Comparison of ENCODE assay signal across 7 mouse cellular contexts in the genomic region with DNA sequence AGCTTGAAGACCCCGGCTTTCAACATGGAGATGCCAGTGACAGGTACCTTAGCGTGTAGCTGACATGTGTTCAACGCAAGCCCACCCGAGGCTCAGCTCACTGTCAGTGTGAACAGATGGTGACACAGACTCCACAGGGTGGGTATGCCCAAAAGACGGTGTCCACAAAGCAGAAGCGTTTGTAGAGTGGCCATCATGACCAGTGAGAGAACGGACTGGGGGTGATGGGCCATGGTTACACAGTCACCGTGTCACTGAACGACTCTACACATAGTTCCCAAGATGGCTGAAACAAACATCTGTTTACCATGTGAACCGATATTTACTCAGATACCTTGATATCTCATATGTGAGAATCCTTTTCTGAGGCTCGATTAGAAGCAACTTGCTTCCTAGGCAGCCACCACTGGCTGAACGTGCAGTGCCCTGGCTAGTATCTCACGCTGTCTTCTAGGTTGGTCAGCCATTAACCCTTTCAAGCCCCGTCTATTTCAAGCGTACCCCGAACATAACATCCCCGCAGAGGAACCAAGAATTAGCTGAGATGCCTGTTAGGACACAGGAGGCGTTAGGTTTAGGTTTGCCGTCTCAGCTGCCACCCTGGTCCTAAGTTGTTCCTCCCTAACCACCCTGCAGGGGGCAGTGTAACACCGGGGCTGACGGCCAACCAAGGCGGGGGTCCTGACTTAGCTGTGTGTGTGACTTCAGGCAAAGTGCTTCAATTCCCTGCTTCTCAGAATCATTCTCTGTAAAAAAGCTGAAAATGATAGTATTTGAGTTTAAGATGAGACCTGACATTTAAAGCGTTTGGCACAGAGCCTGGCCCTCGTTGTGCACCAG. TPM values are rescaled to one million over a fixed set of nuclear protein-coding genes. Genes with fewer than 3 reads are reported as not detected.
DNase-seq lines count a peak whose midpoint lies in the region; ATAC-seq lines count a peak whose summit lies in the region.

No protein-coding gene starts in this region.

- peaks cover 33% of the 10 kb centered on the region for H3K27me3 ChIP-seq in forebrain, embryonic 10.5 days (ENCODE audit: poor library complexity, severe bottlenecking)
- H3K27me3 ChIP-seq in hindbrain, embryonic 16.5 days (replicated peaks; ENCODE audit: control insufficient read depth, insufficient read depth, low read length) = no peaks in the 10 kb centered on the region

- H3K9ac ChIP-seq in hindbrain, embryonic 16.5 days (ENCODE audit: low read depth, low read length) = no peak overlapping the region

- H3K9me3 ChIP-seq in forebrain, embryonic 10.5 days = no peaks in the 10 kb centered on the region
- H3K9me3 ChIP-seq in hindbrain, embryonic 16.5 days (ENCODE audit: control insufficient read depth, low read length) = no peaks in the 10 kb centered on the region

- H3K4me3 ChIP-seq in forebrain, embryonic 10.5 days = no peak overlapping the region
- H3K4me3 ChIP-seq in hindbrain, embryonic 16.5 days (ENCODE audit: low read length) = no peak overlapping the region

- H3K4me1 ChIP-seq in forebrain, embryonic 10.5 days = peaks cover 18% of the 10 kb centered on the region
- H3K4me1 ChIP-seq in hindbrain, embryonic 16.5 days (ENCODE audit: control insufficient read depth, insufficient read depth, low read depth, low read length) = peaks cover 6% of the 10 kb centered on the region

- peak; percentile 84 for ATAC-seq in hindbrain, embryonic 16.5 days
- ATAC-seq in megakaryocyte progenitor cell, adult 5-6 weeks (replicated peaks; ENCODE audit: poor library complexity) = peak; percentile 82

- WGBS in forebrain, embryonic 10.5 days = 50% methylated on average over 24 of the region's 24 CpGs
- 45% methylated on average over 24 of the region's 24 CpGs for WGBS in hindbrain, embryonic 16.5 days

- DNase-seq in NIH3T3 (ENCODE audit: low read depth) = peak; percentile 81
- peak; percentile 77 for DNase-seq in brain, adult 2 months (ENCODE audit: low read depth, low spot score)
- peak; percentile 72 for DNase-seq in forebrain, embryonic 10.5 days (ENCODE audit: extremely low spot score, low spot score)
- DNase-seq in left cerebral cortex, adult 8-10 months (ENCODE audit: low spot score in 2 of 2) = peak; percentile 49 to 77
- peak; percentile 92 for DNase-seq in right cerebral cortex, postnatal 4 days

- no peak overlapping the region for H3K27ac ChIP-seq in forebrain, embryonic 10.5 days
- H3K27ac ChIP-seq in hindbrain, embryonic 16.5 days (ENCODE audit: low read depth, low read length) = no peak overlapping the region

- H3K4me2 ChIP-seq in hindbrain, embryonic 16.5 days (ENCODE audit: low read length) = peak overlapping the region; percentile 14; the same call in 1 of the 2 replicates

- no peaks in the 10 kb centered on the region for H3K36me3 ChIP-seq in forebrain, embryonic 10.5 days (replicated peaks)
- no peaks in the 10 kb centered on the region for H3K36me3 ChIP-seq in hindbrain, embryonic 16.5 days (ENCODE audit: control insufficient read depth, insufficient read depth, low read length)

RNA-seq across cellular contexts. Expression of a gene that starts 10.9 kb away (rescaled TPM):
- polyA plus RNA-seq in forebrain, embryonic 10.5 days (2016; fragmentation: Nextera tagmentation; extraction: Ambion mirVana) = 0.14 and 0.15 TPM in 2 replicates
- 2.3 and 2.4 TPM in 2 replicates for polyA plus RNA-seq in hindbrain, embryonic 16.5 days (2015; fragmentation: Nextera tagmentation; extraction: Ambion mirVana)
- total RNA-seq in left cerebral cortex, adult 8-10 months (2022) = 10 to 100 TPM; 13.9 to 16.2 (median 14.9) TPM
- not detected in 2 replicates for total RNA-seq in megakaryocyte progenitor cell, adult 5-6 weeks (2015)
- total RNA-seq in megakaryocyte progenitor cell, adult 5-6 weeks (2017) = not detected in 2 replicates

RNA-seq across cellular contexts. Expression of a gene that starts 55.9 kb away (rescaled TPM):
- polyA plus RNA-seq in forebrain, embryonic 10.5 days (2016; fragmentation: Nextera tagmentation; extraction: Ambion mirVana) = 17.8 and 18.1 TPM in 2 replicates
- polyA plus RNA-seq in hindbrain, embryonic 16.5 days (2015; fragmentation: Nextera tagmentation; extraction: Ambion mirVana) = 10.7 and 17.0 TPM in 2 replicates
- 10 to 100 TPM; 11.4 to 14.2 (median 12.7) TPM for total RNA-seq in left cerebral cortex, adult 8-10 months (2022)
- total RNA-seq in megakaryocyte progenitor cell, adult 5-6 weeks (2015) = 3.0 and 3.8 TPM in 2 replicates
- total RNA-seq in megakaryocyte progenitor cell, adult 5-6 weeks (2017) = 2.4 and 6.7 TPM in 2 replicates

RNA-seq across cellular contexts. Expression of a gene that starts 56.3 kb away (rescaled TPM):
- 23.8 and 24.2 TPM in 2 replicates for polyA plus RNA-seq in forebrain, embryonic 10.5 days (2016; fragmentation: Nextera tagmentation; extraction: Ambion mirVana)
- polyA plus RNA-seq in hindbrain, embryonic 16.5 days (2015; fragmentation: Nextera tagmentation; extraction: Ambion mirVana) = 10.7 and 11.9 TPM in 2 replicates
- total RNA-seq in left cerebral cortex, adult 8-10 months (2022) = 10 to 100 TPM; 18.4 to 26.9 (median 20.8) TPM
- 3.2 and 6.1 TPM in 2 replicates for total RNA-seq in megakaryocyte progenitor cell, adult 5-6 weeks (2015)
- 3.3 and 3.5 TPM in 2 replicates for total RNA-seq in megakaryocyte progenitor cell, adult 5-6 weeks (2017)

Comparison
In these comparisons a context has a peak if more than half of its experiments do, and no peak if none do; other contexts are left out.
1. RNA of a gene that starts 10.9 kb away (total RNA-seq): 13.9 to 16.2 TPM in left cerebral cortex, adult 8-10 months; not detected in megakaryocyte progenitor cell, adult 5-6 weeks; every median in the first group is over 10 times any median in the second.
2. Peak in every context shown above with its lines, with median percentiles within 50 percentile points of each other: DNase-seq.